Mouse (Mus musculus) neutrophil, adult 5-6 weeks (primary cell): ENCODE results near the gene 2310007B03Rik. TPM values are rescaled to one million over a fixed set of nuclear protein-coding genes. Genes with fewer than 3 reads are reported as not detected.

ENCODE experiments used
- ATAC-seq: fragments of 151-379, 151-347 bp; 2 replicates; pipeline ENCODE4 v1.8.0; 2017; ENCODE audit warnings: mild to moderate bottlenecking, moderate TSS enrichment; ENCODE audit not compliant: insufficient number of reproducible peaks, poor library complexity, low FRiP score, severe bottlenecking; ENCODE audit errors: extremely low read depth
- total RNA-seq: library from RNA; stranded (forward); fragments of 200-1000 nt; gene quantifications from 2 replicates; pipeline ENCODE4 v1.2.3, GENCODE M21; 2017

Gene 2310007B03Rik
- total RNA-seq, 1 experiment from 2014 or later, result 0.93 TPM

GRCm38 (mm10) chr1:93123179-93123854 lies 37.4 kb downstream of the 2310007B03Rik start:
- no peak for ATAC-seq

- ATAC-seq, result no peak
Measured at GRCm38 (mm10) chr1:93118816-93119215, 41.9 kb downstream of the 2310007B03Rik start.

GRCm38 (mm10) chr1:93115471-93115870 lies 45.3 kb downstream of the 2310007B03Rik start:
- ATAC-seq, result no peak

- no peak for ATAC-seq
Measured at GRCm38 (mm10) chr1:93114713-93115463, 45.9 kb downstream of the 2310007B03Rik start.

GRCm38 (mm10) chr1:93102700-93103099 lies 58.0 kb downstream of the 2310007B03Rik start:
- no peak for ATAC-seq

GRCm38 (mm10) chr1:93101571-93102061 lies 59.1 kb downstream of the 2310007B03Rik start, which contains the start of gene Kif1a:
TSS of gene Kif1a (minus strand) at chr1:93101951.
- no peak for ATAC-seq

Other genes starting within 250 kb of the 2310007B03Rik start
- gene Capn10, start 226.6 kb downstream of the 2310007B03Rik start, total RNA-seq, result 18.2 and 27.0 TPM in 2 replicates
- gene Gpr35, start 210.1 kb downstream of the 2310007B03Rik start, total RNA-seq, result 22.1 and 24.3 TPM in 2 replicates
- not detected in 2 replicates for gene Aqp12, start 154.6 kb downstream of the 2310007B03Rik start, total RNA-seq
- not detected in 2 replicates for gene Kif1a, start 59.0 kb downstream of the 2310007B03Rik start, total RNA-seq
- not detected in 2 replicates for gene Agxt, start 25.7 kb downstream of the 2310007B03Rik start, total RNA-seq
- gene Crocc2, start 7.8 kb upstream of the 2310007B03Rik start, total RNA-seq, result not detected in 2 replicates
- 0.74 and 1.3 TPM in 2 replicates for gene Sned1, start 74.9 kb upstream of the 2310007B03Rik start, total RNA-seq
- 16.6 and 17.8 TPM in 2 replicates for gene Mterf4, start 145.0 kb upstream of the 2310007B03Rik start, total RNA-seq
- 19.1 and 23.9 TPM in 2 replicates for gene Ppp1r7, start 181.9 kb upstream of the 2310007B03Rik start, total RNA-seq
- gene Pask, start 182.5 kb upstream of the 2310007B03Rik start, total RNA-seq, result 0.35 and 3.2 TPM in 2 replicates
- gene Ano7, start 213.0 kb upstream of the 2310007B03Rik start, total RNA-seq, result not detected in 2 replicates